Mouse (Mus musculus) T-helper 17 cell (primary cell): ENCODE results near the gene Crybg1.

Source experiments
- in situ Hi-C, 2 experiments: fragments of 300-600 bp; cut with MboI, MseI; formaldehyde crosslinking; loops; 1 replicate in 1 of 2; 2 replicates in 1 of 2; pipeline ENCODE4 v1.15.1; 2025; ENCODE audit warnings: high pct_unique_total_duplicates in 2 of 2

Gene Crybg1

GRCm38 (mm10) chr10:43900883-43901570 lies 247.6 kb downstream of the Crybg1 start:
- in situ Hi-C loops, result no loop called here
